Mouse (Mus musculus) cerebellum, adult (tissue): ENCODE results near the gene 9130213A22Rik.
"Not testable (repeated sequence)": the region's sequence is repeated elsewhere in the genome, so short reads cannot be mapped to it uniquely, and the experiment has no call there.

Source experiments
- ATAC-seq: cut with Nextera tagmentation; 2 replicates; pipeline ENCODE4 v1.9.2; 2017; ENCODE audit warnings: mild to moderate bottlenecking, moderate library complexity, mixed read lengths; ENCODE audit not compliant: insufficient number of reproducible peaks, low FRiP score, low TSS enrichment

The 9130213A22Rik gene

GRCm38 (mm10) chr11:69095511-69096231 is 26.7 kb downstream of the 9130213A22Rik start:
- ATAC-seq = no peak

DNA sequence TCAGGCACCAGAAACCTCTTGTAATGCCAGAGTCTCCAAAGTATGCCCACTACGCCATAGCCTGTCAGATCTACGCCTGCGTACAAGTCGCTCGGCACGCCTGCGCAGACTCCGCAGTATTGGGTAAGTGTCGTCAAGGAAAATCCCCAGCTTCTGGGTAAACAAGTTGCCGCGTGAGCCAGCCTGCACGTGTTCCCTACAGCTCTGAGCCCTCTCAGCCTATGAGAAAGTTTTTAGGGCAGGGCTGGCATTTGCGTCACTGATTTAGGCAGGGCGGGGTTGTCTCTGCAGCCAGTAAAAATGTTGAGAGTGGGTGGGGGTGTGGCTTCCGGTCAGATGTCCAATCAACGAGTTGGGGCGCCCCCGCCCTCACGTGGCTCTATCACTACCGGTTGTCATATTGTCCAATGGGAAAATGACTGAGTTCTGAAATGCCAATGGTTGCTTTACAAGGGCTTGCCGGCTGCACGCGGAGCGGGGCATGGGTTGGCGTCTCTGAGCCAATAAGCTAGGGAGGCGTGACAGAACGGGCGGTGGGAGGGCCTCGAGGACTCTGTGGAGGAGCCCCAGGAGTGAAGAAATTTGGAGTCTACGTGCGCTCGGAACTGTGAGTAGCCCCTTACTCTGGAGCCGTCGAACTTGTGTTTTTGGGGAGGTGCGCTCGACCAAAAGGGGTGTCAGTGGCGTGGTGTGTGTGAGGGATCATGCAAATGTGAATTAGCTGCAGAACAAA is 27.5 kb downstream of the 9130213A22Rik start, which contains the start of gene Per1:
TSS of gene Per1 (plus strand) at position 521 of the 733 bp plus-strand sequence.
- ATAC-seq = peak; percentile 73

GRCm38 (mm10) chr11:69093856-69094255 is 28.5 kb downstream of the 9130213A22Rik start:
- not testable (repeated sequence) for ATAC-seq

DNA sequence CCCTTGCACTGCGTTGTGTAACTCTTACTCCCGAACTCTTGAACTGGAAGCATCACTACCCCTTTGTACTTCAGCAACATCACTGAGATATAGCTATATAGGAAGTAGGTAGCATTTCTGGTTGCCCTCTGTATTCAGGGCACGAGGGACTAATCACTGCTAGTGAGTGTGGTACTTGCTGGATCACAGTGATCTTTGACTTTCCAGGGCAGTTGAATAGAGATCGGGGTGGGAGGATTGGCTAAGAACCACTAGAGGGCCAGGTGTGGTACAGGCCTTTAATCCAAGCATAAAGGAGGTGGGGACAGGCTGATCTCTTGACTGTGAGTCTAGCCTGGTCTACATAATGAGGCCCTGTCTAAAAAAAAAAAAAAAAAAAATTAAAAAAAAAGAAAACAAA is 29.5 kb downstream of the 9130213A22Rik start:
- ATAC-seq = no peak

DNA sequence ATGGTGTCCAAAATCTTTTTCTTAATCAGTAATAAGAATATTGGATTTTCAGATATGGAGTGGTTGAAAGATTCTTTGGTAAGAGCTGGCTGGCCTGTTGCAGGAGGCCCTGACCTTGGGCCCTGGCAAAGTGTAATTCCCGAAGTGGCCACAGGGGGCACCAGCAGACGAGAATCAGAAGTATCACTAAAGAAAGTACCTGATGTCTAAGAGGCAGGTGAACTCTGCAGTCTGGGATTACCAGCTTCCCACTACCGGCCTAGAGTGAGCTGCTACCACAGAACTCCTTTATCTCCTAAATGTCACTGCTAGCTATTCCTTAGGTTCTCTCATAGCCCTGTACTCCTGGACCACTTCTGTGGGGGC is 30.0 kb downstream of the 9130213A22Rik start:
- ATAC-seq = no peak

DNA sequence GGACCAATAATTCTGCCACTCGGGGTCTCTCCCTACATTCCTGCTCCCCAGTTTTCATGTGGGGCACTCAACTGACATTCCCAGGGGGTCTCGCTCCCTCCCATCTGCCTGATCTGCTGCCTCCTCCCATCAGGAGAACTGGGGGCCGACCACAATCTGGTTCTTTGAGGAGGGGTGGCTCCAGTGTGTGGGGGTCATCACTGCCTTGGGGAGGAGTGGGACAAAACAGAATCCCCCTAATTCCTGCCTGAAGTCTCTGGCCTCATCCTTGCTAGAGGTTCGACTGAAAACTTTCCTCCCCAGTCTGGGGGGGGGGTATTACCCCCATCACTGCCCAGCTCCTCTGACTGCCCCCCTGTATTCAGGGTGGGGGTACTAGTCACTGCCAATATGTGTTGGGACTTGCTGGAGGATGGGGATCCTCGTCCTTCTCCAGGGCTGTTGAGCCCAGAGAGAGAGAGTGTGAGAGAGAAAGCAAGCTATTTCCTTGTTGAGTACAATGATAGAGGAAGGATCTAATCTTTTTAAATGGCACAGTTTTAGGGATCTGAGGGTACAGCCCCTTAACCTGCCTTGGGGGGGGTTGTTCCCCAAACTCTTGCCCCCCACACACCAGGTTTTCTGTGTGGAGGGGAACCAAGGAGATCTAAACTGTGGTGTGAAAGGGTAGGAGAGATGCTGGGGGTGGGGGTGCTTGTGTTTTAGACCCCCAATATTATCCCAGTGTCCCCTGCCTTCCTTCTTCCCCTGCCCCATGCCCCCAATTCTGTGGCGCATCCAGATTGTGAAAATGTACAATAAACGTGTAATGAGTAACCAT is 30.6 kb downstream of the 9130213A22Rik start:
- no peak for ATAC-seq

DNA sequence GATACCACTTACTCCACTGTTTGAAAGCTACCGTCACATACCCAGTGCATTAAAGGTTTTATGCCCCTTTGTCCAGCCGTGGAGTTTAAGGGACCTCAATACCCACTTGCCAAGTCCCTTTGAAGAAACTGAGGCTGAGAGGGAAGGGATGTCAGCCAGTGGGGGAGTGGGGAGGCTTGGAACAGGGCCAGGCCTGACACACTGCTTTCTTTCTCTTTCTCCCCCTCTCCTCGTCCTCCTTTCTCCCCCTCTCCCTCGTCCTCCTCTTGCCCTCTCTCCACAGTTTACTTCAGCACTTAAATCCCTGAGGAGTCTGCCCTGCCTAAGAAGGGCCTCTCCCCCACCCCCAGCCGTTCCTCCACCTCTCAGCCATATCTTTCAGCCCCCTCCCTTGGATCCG is 32.0 kb downstream of the 9130213A22Rik start:
- no peak for ATAC-seq

- no peak for ATAC-seq
Measured at GRCm38 (mm10) chr11:69089616-69090290, 32.6 kb downstream of the 9130213A22Rik start.

DNA sequence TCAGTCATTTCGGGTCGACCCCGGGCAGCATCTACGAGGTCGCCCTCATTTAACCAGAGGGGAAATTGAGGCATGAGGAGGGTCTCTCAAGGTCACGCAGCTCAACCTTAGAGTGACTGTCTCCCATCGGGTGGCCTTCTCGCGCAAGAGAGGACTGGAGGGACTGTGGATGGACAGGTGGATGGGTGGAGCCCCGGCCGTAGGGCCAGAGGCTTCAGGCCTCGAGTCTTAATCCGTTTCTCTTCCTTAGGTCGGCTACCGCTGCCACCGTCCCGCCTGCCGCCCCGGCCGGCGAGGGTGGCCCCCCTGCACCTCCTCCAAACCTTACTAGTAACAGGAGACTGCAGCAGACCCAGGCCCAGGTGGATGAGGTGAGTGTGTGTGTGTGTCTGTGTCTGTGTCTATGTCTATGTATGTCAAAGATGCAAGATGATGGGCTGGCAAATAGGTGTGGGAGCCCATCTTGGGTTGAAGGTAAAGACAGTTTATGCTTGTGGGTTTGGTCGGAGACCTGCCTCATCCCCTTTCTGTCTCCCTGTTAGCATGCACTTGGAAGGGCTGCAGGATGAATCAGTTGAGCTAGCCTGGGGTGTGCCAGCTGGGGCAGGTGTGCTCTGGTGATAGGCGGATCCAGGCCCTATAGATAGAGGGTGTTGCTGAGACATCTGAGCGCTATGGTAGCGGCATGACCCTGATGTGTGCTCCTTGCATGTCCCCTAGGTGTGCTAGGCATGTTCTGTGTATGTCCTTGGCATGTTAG is 33.4 kb downstream of the 9130213A22Rik start:
- peak; percentile 37; the same call in 1 of the 2 replicates for ATAC-seq

DNA sequence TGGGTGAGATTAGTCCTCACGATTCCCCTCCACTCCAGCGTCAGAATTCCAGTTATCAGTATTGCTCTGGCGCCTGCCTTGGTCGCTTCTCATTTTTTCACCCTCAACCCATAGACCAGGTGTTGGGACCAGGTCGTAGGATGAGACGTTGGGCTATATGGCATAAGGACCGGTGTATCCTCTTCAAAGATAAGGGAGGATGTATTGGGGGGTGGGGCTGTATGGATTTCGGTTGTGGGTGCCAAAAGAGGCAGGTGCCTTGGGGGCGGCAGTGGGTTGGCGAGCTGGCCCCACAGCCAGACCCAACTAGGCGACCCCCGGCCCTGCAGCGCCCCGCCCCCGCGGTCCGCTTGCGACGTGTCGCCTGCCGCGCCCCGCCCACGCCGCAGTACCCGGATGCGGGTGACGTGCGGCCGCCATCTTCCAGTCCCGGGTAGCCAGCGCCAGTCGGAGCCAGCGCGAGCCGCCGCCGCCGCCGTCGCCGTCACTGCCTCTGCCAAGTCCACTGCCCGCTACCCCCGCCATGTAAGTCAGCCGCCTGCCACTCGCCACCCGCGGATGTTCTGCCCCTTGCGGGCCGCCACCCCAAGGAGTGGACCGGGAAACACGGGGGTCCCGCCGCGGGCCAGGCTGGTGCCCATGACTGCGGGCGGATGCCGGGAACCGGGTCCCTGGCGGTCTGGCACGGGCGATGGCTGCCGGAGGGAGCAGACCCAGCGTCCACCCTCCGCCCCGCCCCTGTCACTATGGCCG is 34.1 kb downstream of the 9130213A22Rik start, which contains the start of gene Vamp2:
TSS of gene Vamp2 (plus strand) at position 388 of the 753 bp plus-strand sequence.
- peak; percentile 70; the same call in 1 of the 2 replicates for ATAC-seq

- ATAC-seq = no peak
Measured at GRCm38 (mm10) chr11:69087597-69087996, 34.8 kb downstream of the 9130213A22Rik start.

DNA sequence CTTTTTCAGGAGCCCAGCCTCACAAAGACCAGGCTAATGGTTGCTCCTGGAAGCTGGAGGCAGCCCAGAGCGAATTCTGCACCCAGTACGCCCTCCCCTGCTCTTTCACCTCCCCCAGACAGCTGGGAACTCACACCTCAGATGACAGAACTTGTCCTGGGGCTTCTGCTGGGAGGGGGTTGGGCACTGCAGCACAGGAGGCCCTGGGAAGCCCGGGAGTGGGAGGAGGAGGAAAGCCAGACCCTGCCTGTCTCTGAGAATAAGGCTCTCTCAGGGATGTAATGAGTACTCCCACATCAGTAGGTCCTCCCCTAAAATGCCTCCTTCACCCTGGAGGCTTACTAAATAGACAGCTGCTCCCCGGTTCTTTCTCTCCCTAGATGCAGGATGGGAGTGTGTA is 35.3 kb downstream of the 9130213A22Rik start:
- no peak for ATAC-seq

DNA sequence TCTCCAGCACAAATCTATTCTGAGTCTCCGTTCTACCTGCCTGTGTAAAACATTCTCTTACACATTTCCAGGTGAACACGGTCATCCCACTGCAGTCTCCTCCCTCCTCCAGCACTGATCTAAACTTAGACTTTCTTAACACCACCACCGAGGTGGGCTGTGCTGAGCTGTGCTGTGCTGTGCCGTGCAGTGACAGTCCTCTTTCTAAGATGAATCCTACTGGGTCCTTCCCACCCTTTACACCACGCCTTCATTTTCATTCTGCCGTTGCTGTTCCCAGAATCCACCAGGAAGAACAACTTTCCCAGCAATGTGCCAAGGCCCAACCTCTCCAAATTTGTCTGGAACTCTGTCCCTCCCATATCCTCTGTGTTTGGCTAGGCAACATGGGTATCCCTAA is 36.0 kb downstream of the 9130213A22Rik start:
- no peak for ATAC-seq

- ATAC-seq = no peak
Measured at GRCm38 (mm10) chr11:69085608-69086007, 36.8 kb downstream of the 9130213A22Rik start.

DNA sequence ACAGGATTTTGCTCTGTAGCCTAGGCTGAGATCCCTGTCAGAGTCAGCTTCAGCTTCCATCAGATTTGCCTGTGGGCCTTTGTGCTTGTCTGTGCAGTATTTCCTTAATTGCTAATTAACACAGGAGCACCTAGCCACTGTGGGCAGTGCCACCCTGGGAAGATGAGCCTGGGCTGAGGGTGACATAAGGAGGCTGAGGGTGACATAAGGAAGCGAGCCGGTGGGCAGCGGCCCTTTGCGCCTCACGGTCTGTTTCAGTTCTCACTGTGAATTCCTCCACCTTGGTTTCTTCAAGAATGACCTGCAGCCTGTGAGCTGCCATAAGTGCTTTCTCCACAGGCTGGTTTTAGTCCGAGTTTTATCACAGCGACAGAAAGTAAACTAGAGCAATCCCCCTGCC is 40.8 kb downstream of the 9130213A22Rik start:
- no peak for ATAC-seq

- no peak for ATAC-seq
Measured at GRCm38 (mm10) chr11:69080855-69081222, 41.5 kb downstream of the 9130213A22Rik start.

GRCm38 (mm10) chr11:69080102-69080854 is 42.1 kb downstream of the 9130213A22Rik start:
- no peak for ATAC-seq

- ATAC-seq = no peak
Measured at GRCm38 (mm10) chr11:69078805-69079438, 43.5 kb downstream of the 9130213A22Rik start.
